27 mouse cellular contexts compared by ENCODE assay signal in the genomic region with DNA sequence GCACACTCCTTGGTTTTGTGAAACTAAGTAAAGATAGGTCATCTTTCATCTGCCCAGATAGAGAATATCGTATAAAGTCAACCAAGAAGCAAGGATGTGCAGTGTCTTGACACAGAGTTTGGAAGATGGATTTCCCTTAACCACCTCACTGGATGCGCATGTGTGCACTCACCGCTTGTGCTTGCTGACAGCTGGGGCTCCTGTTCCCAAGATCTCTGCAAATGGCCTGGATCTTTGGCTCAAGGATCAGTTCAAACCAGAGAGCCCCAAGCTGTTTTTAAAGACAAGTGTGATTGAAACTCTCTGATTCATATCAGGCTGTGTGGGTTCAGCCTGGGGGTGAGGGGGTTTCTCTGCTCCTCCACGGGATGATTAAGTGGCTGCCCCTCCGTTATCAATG.
DNase-seq lines count a peak whose midpoint lies in the region; ATAC-seq lines count a peak whose summit lies in the region.
"Had no signal": no experiment of that assay in that cellular context is flagged by ENCODE, and none has a peak within 500 bp of the region (broad histone marks: within the 10 kb centered on the region; RNA-seq: fewer than 3 reads in every experiment).

No protein-coding gene starts in this region.

- no peak overlapping the region for H3K4me2 ChIP-seq in hindbrain, embryonic 13.5 days
- H3K4me2 ChIP-seq: embryonic facial prominence, embryonic 13.5 days; embryonic facial prominence, embryonic 15.5 days; forebrain, embryonic 12.5 days had no signal

- peaks cover 18% of the 10 kb centered on the region for H3K4me1 ChIP-seq in hindbrain, embryonic 10.5 days (replicated peaks)
- peaks cover 25% of the 10 kb centered on the region for H3K4me1 ChIP-seq in hindbrain, embryonic 13.5 days (replicated peaks)

- intact Hi-C loops in left cerebral cortex, postnatal 4 days (cut with DNase I): no loop called here

- no peaks in the 10 kb centered on the region for H3K9me3 ChIP-seq in hindbrain, embryonic 10.5 days
- no peaks in the 10 kb centered on the region for H3K9me3 ChIP-seq in hindbrain, embryonic 13.5 days
- H3K9me3 ChIP-seq: embryonic facial prominence, embryonic 13.5 days; embryonic facial prominence, embryonic 15.5 days; forebrain, embryonic 10.5 days; forebrain, embryonic 12.5 days had no signal

- H3K36me3 ChIP-seq in hindbrain, embryonic 10.5 days: no peaks in the 10 kb centered on the region
- no peaks in the 10 kb centered on the region for H3K36me3 ChIP-seq in hindbrain, embryonic 13.5 days
- H3K36me3 ChIP-seq: embryonic facial prominence, embryonic 13.5 days; embryonic facial prominence, embryonic 15.5 days; forebrain, embryonic 10.5 days; forebrain, embryonic 12.5 days; G1E had no signal

- no peak for ATAC-seq in hindbrain, embryonic 13.5 days (ENCODE audit: low FRiP score)
- ATAC-seq: CD4-positive, CD25-positive, alpha-beta regulatory T cell, adult 4 months; forebrain, embryonic 14.5 days; forebrain, embryonic 16.5 days had no signal

- DNase-seq in heart, adult 11 months: peak; percentile 77
- DNase-seq in heart, adult 8-10 months (ENCODE audit: low spot score): no peak
- DNase-seq in hindbrain, embryonic 10.5 days (ENCODE audit: low spot score): no peak
- peak; percentile 33 for DNase-seq in NIH3T3 (ENCODE audit: low read depth)
- no peak for DNase-seq in frontal cortex, postnatal 36 days (ENCODE audit: low spot score in 2 of 2)
- DNase-seq in left cerebral cortex, postnatal 4 days: no peak
- DNase-seq: adrenal gland, adult 2 months; adrenal gland, postnatal 10 days; adrenal gland, postnatal 25 days; B cell, adult 2 months; cerebellum, adult 11 months; cerebellum, adult 18-20 months; cerebellum, adult 8-10 months; cerebellum, adult 9-11 months; cerebellum, postnatal 14 days; cerebellum, postnatal 36 days had no signal

- 0 out of 2 replicates have a peak overlapping the region, but pooled peaks have one; percentile 16 for H3K27ac ChIP-seq in hindbrain, embryonic 10.5 days
- H3K27ac ChIP-seq in hindbrain, embryonic 13.5 days: no peak overlapping the region
- H3K27ac ChIP-seq: embryonic facial prominence, embryonic 13.5 days; embryonic facial prominence, embryonic 15.5 days; forebrain, embryonic 10.5 days; forebrain, embryonic 12.5 days had no signal

- H3K27me3 ChIP-seq in hindbrain, embryonic 10.5 days (ENCODE audit: insufficient read depth, poor library complexity, severe bottlenecking): no peaks in the 10 kb centered on the region
- no peaks in the 10 kb centered on the region for H3K27me3 ChIP-seq in hindbrain, embryonic 13.5 days
- H3K27me3 ChIP-seq: CH12.LX; embryonic facial prominence, embryonic 13.5 days; embryonic facial prominence, embryonic 15.5 days; forebrain, embryonic 12.5 days had no signal

- no peak overlapping the region for H3K9ac ChIP-seq in hindbrain, embryonic 13.5 days
- H3K9ac ChIP-seq: embryonic facial prominence, embryonic 13.5 days; embryonic facial prominence, embryonic 15.5 days; forebrain, embryonic 12.5 days had no signal

- 81% methylated on average over 5 of the region's 5 CpGs for WGBS in hindbrain, embryonic 10.5 days
- 67% methylated on average over 5 of the region's 5 CpGs for WGBS in hindbrain, embryonic 13.5 days

- no peak overlapping the region for H3K4me3 ChIP-seq in hindbrain, embryonic 10.5 days
- H3K4me3 ChIP-seq in hindbrain, embryonic 13.5 days: no peak overlapping the region
- H3K4me3 ChIP-seq: embryonic facial prominence, embryonic 13.5 days; embryonic facial prominence, embryonic 15.5 days; erythroblast, embryonic 14.5 days; forebrain, embryonic 10.5 days; forebrain, embryonic 12.5 days had no signal

Comparison
In these comparisons a context has a peak if more than half of its experiments do, and no peak if none do; other contexts are left out.
1. DNase-seq: peak in heart, adult 11 months (single experiment) and NIH3T3 (single experiment); none in heart, adult 8-10 months (single experiment), hindbrain, embryonic 10.5 days (single experiment), frontal cortex, postnatal 36 days (0 of 2) and left cerebral cortex, postnatal 4 days (single experiment).